Mouse (Mus musculus): ENCODE measurements around the gene Shc3. TPM values are rescaled to one million over a fixed set of nuclear protein-coding genes. Genes with fewer than 3 reads are reported as not detected.

The Shc3 gene
- total and polyA plus RNA-seq, 3 experiments, result not detected

- Histone ChIP-seq H3K9ac (ENCODE audit: control insufficient read depth, low read depth, low read length, poor library complexity, severe bottlenecking) (no peak overlapping the region), H3K27me3 (ENCODE audit: control insufficient read depth in 1 of 2, insufficient read depth in 2 of 2, low read length in 2 of 2) (no peaks in the 10 kb centered on the region), H3K36me3 (ENCODE audit: control insufficient read depth in 1 of 2, insufficient read depth in 2 of 2, low read length in 2 of 2) (no peaks in the 10 kb centered on the region), H3K27ac (ENCODE audit: control insufficient read depth, low read depth, low read length) (no peak overlapping the region), H3K4me3 (ENCODE audit: control insufficient read depth in 1 of 2, insufficient read depth in 1 of 2, low read depth in 2 of 2, low read length in 2 of 2) (no peak overlapping the region), H3K4me1 (ENCODE audit: control insufficient read depth in 1 of 2, insufficient read depth in 2 of 2, low read length in 2 of 2) (no peaks in the 10 kb centered on the region), H3K79me2 (ENCODE audit: control insufficient read depth, insufficient read depth, low read length, poor library complexity) (no peaks in the 10 kb centered on the region), H3K9me3 (replicated peaks; ENCODE audit: insufficient read depth, low read length) (no peaks in the 10 kb centered on the region)
- DNase-seq (ENCODE audit: low read depth, low spot score), result no peak
- TF ChIP-seq CHD1 (IDR thresholded peaks at IDR 0.05; ENCODE audit: low read depth, low read length) (no peak), USF1 (IDR thresholded peaks at IDR 0.05; ENCODE audit: low read depth, low read length) (no peak), SMC3 (IDR thresholded peaks at IDR 0.05; ENCODE audit: low read depth, low read length) (no peak)
Observed at GRCm38 (mm10) chr13:51582204-51582603, 13.0 kb upstream of the Shc3 start.

- Histone ChIP-seq H3K27ac (ENCODE audit: control insufficient read depth, low read depth, low read length) (no peak overlapping the region), H3K9ac (ENCODE audit: control insufficient read depth, low read depth, low read length, poor library complexity, severe bottlenecking) (no peak overlapping the region), H3K36me3 (ENCODE audit: control insufficient read depth in 1 of 2, insufficient read depth in 2 of 2, low read length in 2 of 2) (no peaks in the 10 kb centered on the region), H3K4me3 (ENCODE audit: control insufficient read depth in 1 of 2, insufficient read depth in 1 of 2, low read depth in 2 of 2, low read length in 2 of 2) (no peak overlapping the region), H3K4me1 (ENCODE audit: control insufficient read depth in 1 of 2, insufficient read depth in 2 of 2, low read length in 2 of 2) (no peaks in the 10 kb centered on the region), H3K9me3 (replicated peaks; ENCODE audit: insufficient read depth, low read length) (no peaks in the 10 kb centered on the region), H3K79me2 (ENCODE audit: control insufficient read depth, insufficient read depth, low read length, poor library complexity) (no peaks in the 10 kb centered on the region), H3K27me3 (ENCODE audit: control insufficient read depth in 1 of 2, insufficient read depth in 2 of 2, low read length in 2 of 2) (no peaks in the 10 kb centered on the region)
- no peak for DNase-seq (ENCODE audit: low read depth, low spot score)
- TF ChIP-seq GATA1 (IDR thresholded peaks at IDR 0.05; ENCODE audit: low read depth, low read length) (no peak), MEF2A (IDR thresholded peaks at IDR 0.05; ENCODE audit: extremely low read depth, insufficient replicate concordance, low read depth, low read length, poor library complexity, severe bottlenecking) (no peak), POLR2A (IDR thresholded peaks at IDR 0.05; ENCODE audit: control insufficient read depth in 1 of 2, insufficient read depth in 1 of 2, low read depth in 1 of 2, low read length in 2 of 2, poor library complexity in 1 of 2) (no peak), CHD1 (IDR thresholded peaks at IDR 0.05; ENCODE audit: low read depth, low read length) (no peak), SMC3 (IDR thresholded peaks at IDR 0.05; ENCODE audit: low read depth, low read length) (no peak), RAD21 (IDR thresholded peaks at IDR 0.05; ENCODE audit: low read depth, low read length) (no peak), MYC (IDR thresholded peaks at IDR 0.05; ENCODE audit: low read depth, low read length) (no peak)
Observed at GRCm38 (mm10) chr13:51580263-51581044, 11.2 kb upstream of the Shc3 start.

GRCm38 (mm10) chr13:51573849-51574248 lies 4.6 kb upstream of the Shc3 start:
- TF ChIP-seq GABPA (IDR thresholded peaks at IDR 0.05; ENCODE audit: low read depth, low read length) (no peak), BHLHE40 (IDR thresholded peaks at IDR 0.05; ENCODE audit: borderline replicate concordance, low read depth, low read length) (no peak), ETS1 (IDR thresholded peaks at IDR 0.05; ENCODE audit: low read depth, low read length) (no peak), MEF2A (IDR thresholded peaks at IDR 0.05; ENCODE audit: extremely low read depth, insufficient replicate concordance, low read depth, low read length, poor library complexity, severe bottlenecking) (no peak)
- H3K79me2 ChIP-seq (ENCODE audit: control insufficient read depth, insufficient read depth, low read length, poor library complexity), result no peaks in the 10 kb centered on the region
- no peak overlapping the region for H3K4me3 ChIP-seq (ENCODE audit: control insufficient read depth in 1 of 2, insufficient read depth in 1 of 2, low read depth in 2 of 2, low read length in 2 of 2)

More at GRCm38 (mm10) chr13:51573849-51574248, 4.6 kb upstream of the Shc3 start:
- Histone ChIP-seq H3K4me1 (ENCODE audit: control insufficient read depth in 1 of 2, insufficient read depth in 2 of 2, low read length in 2 of 2) (no peaks in the 10 kb centered on the region), H3K36me3 (ENCODE audit: control insufficient read depth in 1 of 2, insufficient read depth in 2 of 2, low read length in 2 of 2) (no peaks in the 10 kb centered on the region), H3K9ac (ENCODE audit: control insufficient read depth, low read depth, low read length, poor library complexity, severe bottlenecking) (no peak overlapping the region), H3K9me3 (replicated peaks; ENCODE audit: insufficient read depth, low read length) (no peaks in the 10 kb centered on the region), H3K27ac (ENCODE audit: control insufficient read depth, low read depth, low read length) (no peak overlapping the region), H3K27me3 (ENCODE audit: control insufficient read depth in 1 of 2, insufficient read depth in 2 of 2, low read length in 2 of 2) (no peaks in the 10 kb centered on the region)
- DNase-seq (ENCODE audit: low read depth, low spot score), result no peak
